Mouse (Mus musculus): ENCODE measurements at regions not wholly inside any gene's neighbourhood (a gene's known extent, or its start where the extent isn't known, plus 50 kb on each side); places are given as distances from the start of the nearest gene placed in this dataset.

DNA sequence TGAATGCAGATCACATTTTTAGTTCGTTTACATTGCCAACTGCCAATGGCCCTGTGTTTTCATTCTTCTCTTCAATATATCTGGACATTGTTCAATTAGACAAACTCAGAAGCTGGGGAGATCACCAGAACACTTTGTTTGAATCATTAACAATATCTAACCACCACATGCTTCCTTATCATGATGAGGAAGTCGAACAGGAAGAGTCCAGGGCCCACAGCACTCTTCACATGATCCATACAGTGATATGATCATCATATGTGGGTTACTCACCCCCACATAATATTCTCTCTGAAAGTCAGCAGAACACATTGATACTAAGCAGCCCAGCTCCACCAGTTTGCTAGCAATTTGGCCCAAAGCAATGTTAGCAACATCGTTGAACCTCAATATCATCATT, 71.0 kb upstream of the Kit start:
- Histone ChIP-seq H3K4me2 (replicated peaks) (no peak overlapping the region), H3K27me3 (no peaks in the 10 kb centered on the region), H3K9ac (no peak overlapping the region), H3K4me3 (replicated peaks) (no peak overlapping the region), H3K36me3 (no peaks in the 10 kb centered on the region), H3K4me1 (no peaks in the 10 kb centered on the region), H3K27ac (replicated peaks) (no peak overlapping the region), H3K9me3 (replicated peaks) (no peaks in the 10 kb centered on the region)
- no peak for ATAC-seq (ENCODE audit: insufficient number of reproducible peaks, low FRiP score, low TSS enrichment, low read depth)
- 87% methylated on average over 3 of the region's 3 CpGs for WGBS

DNA sequence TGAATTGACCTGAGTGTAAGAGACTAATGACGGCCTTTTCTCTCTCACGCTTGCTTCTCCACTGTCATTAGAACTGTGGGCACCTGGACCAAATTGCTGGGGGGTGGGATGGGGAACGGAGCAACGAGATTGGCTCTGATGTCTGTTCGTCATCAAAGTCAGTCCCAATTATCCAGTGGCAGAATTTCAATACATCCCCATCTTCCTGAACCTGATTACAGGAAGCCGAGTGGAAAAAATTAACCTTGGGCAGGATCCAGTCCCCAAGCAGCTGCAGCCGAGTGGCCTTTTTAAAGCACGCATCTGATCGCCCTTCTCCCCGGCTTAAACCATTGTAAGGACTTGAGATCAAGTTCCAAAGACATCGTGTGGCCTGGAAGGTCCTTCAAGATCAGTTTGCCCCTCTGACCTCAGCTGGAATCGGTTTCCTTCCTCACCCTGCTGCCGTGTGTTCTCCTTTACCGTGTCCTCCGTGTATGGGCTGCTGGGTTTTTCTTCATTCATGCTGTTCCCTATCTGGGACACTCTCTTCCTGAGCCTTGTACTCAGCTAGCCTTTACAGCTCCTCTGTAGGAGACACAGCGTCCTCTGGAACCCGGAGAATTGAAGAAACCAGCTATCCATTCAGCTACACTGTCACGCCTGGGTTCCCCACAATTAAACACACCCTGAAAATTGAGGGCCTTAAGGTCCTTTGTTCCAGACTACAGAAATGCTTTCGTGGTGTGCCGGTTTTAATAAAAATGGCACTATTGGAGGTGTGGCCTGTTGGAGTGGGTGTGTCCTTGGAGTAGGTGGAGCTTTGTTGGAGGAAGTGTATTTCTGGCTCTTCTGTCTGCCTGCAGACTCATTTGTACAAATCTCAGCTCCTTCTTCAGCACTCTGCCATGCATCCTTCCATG, 61.9 kb upstream of the Kit start:
- Histone ChIP-seq H3K4me2 (replicated peaks) (no peak overlapping the region), H3K4me1 (no peaks in the 10 kb centered on the region), H3K9ac (no peak overlapping the region), H3K27ac (replicated peaks) (no peak overlapping the region), H3K27me3 (no peaks in the 10 kb centered on the region), H3K36me3 (no peaks in the 10 kb centered on the region), H3K9me3 (replicated peaks) (no peaks in the 10 kb centered on the region), H3K4me3 (replicated peaks) (no peak overlapping the region)
- no peak for ATAC-seq (ENCODE audit: insufficient number of reproducible peaks, low FRiP score, low TSS enrichment, low read depth)
- 48% methylated on average over 20 of the region's 20 CpGs for WGBS

DNA sequence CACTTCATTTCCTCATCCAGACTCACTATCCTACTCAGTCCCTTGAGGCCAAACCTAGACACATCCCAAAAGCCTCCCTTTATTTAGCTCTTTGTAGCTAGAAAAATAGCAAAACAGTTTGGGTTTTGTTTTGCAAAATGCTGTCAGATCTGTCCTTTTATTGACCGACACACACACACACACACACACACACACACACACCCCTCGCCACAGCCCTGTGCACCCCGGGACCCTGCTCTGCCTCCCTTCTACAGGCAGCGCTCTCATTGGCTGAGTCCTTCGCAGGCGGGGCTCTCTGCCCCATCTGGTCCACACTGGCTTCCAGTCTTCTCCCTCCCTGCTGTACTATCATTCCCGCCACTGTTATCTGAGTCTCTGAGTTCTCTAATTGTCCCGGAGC, 56.5 kb upstream of the Kit start:
- Histone ChIP-seq H3K9me3 (replicated peaks) (no peaks in the 10 kb centered on the region), H3K36me3 (no peaks in the 10 kb centered on the region), H3K4me3 (replicated peaks) (no peak overlapping the region), H3K9ac (no peak overlapping the region), H3K4me1 (no peaks in the 10 kb centered on the region), H3K27me3 (no peaks in the 10 kb centered on the region), H3K4me2 (replicated peaks) (no peak overlapping the region), H3K27ac (replicated peaks) (no peak overlapping the region)
- WGBS, result 69% methylated on average over 8 of the region's 8 CpGs
- ATAC-seq (ENCODE audit: insufficient number of reproducible peaks, low FRiP score, low TSS enrichment, low read depth), result no peak

- H3K27ac ChIP-seq (replicated peaks), result no peak overlapping the region
- H3K9ac ChIP-seq, result no peak overlapping the region
- H3K4me1 ChIP-seq, result no peaks in the 10 kb centered on the region
- no peaks in the 10 kb centered on the region for H3K9me3 ChIP-seq (replicated peaks)
- H3K36me3 ChIP-seq, result no peaks in the 10 kb centered on the region
- H3K4me3 ChIP-seq (replicated peaks), result no peak overlapping the region
- 78% methylated on average over 4 of the region's 4 CpGs for WGBS
- no peak overlapping the region for H3K4me2 ChIP-seq (replicated peaks)
- no peak for ATAC-seq (ENCODE audit: insufficient number of reproducible peaks, low FRiP score, low TSS enrichment, low read depth)
- H3K27me3 ChIP-seq, result no peaks in the 10 kb centered on the region
These were observed 51.6 kb upstream of the Kit start for GRCm38 (mm10) chr5:75523041-75523678.

Measured in embryonic facial prominence, embryonic 15.5 days (tissue).